Mouse (Mus musculus) activated CD4-positive, CD25-positive, alpha-beta regulatory T cell, adult 4 months (primary cell): ENCODE results near the gene 5430419D17Rik. TPM values are rescaled to one million over a fixed set of nuclear protein-coding genes. Genes with fewer than 3 reads are reported as not detected.

Experiments
- ATAC-seq: one replicate; pipeline ENCODE4 v1.8.0; 2017
- polyA plus RNA-seq, 2 experiments: library from polyadenylated mRNA; unstranded; fragments of 100-300 nt; shearing (Covaris generic); gene quantifications; one replicate each; pipeline ENCODE4 v1.2.1; 2017

Gene 5430419D17Rik
- polyA plus RNA-seq, 2 experiments from 2014 or later: not detected

- no peak for ATAC-seq
Observed at GRCm38 (mm10) chr7:131317587-131317986, 143.4 kb downstream of the 5430419D17Rik start.

GRCm38 (mm10) chr7:131318340-131318739 lies 144.1 kb downstream of the 5430419D17Rik start:
- no peak for ATAC-seq

- no peak for ATAC-seq
Observed at GRCm38 (mm10) chr7:131322192-131322591, 148.0 kb downstream of the 5430419D17Rik start, which contains the start of gene Cuzd1. Gene Cuzd1 (minus strand): TSS chr7:131322292.

- ATAC-seq: no peak
Observed at GRCm38 (mm10) chr7:131327054-131327453, 152.9 kb downstream of the 5430419D17Rik start.

- ATAC-seq: no peak
Observed at GRCm38 (mm10) chr7:131329416-131329815, 155.2 kb downstream of the 5430419D17Rik start, which contains the start of gene Fam24b. Gene Fam24b (minus strand): TSS chr7:131329516.

- no peak for ATAC-seq
Observed at GRCm38 (mm10) chr7:131331688-131332087, 157.5 kb downstream of the 5430419D17Rik start.

GRCm38 (mm10) chr7:131333564-131333963 lies 159.4 kb downstream of the 5430419D17Rik start, which contains the start of gene Fam24a:
Gene Fam24a (plus strand): TSS chr7:131333864.
- no peak for ATAC-seq

GRCm38 (mm10) chr7:131337502-131338068 lies 163.4 kb downstream of the 5430419D17Rik start:
- ATAC-seq: no peak

- no peak for ATAC-seq
Observed at GRCm38 (mm10) chr7:131345856-131346541, 171.8 kb downstream of the 5430419D17Rik start.

Other genes with a start within 250 kb of the 5430419D17Rik start
- under 1 TPM in 1 of 2 experiments, not detected in 1; 0.21 TPM for gene Htra1, start 238.3 kb upstream of the 5430419D17Rik start, polyA plus RNA-seq
- not detected for gene Dmbt1, start 142.3 kb upstream of the 5430419D17Rik start, polyA plus RNA-seq
- not detected for gene 4933402N03Rik, start 28.1 kb upstream of the 5430419D17Rik start, polyA plus RNA-seq
- gene Cuzd1, start 147.9 kb downstream of the 5430419D17Rik start, polyA plus RNA-seq: not detected
- not detected for gene Fam24b, start 155.1 kb downstream of the 5430419D17Rik start, polyA plus RNA-seq
- gene Fam24a, start 159.5 kb downstream of the 5430419D17Rik start, polyA plus RNA-seq: not detected
- 10 to 100 TPM; 12.7 to 18.5 TPM for gene 2310057M21Rik, start 188.4 kb downstream of the 5430419D17Rik start, polyA plus RNA-seq
- gene Pstk, start 196.7 kb downstream of the 5430419D17Rik start, polyA plus RNA-seq: 10 to 100 TPM; 33.6 to 39.6 TPM
- gene Ikzf5, start 236.1 kb downstream of the 5430419D17Rik start, polyA plus RNA-seq: 10 to 100 TPM; 23.1 to 28.7 TPM
- 10 to 100 TPM; 33.3 to 36.3 TPM for gene Acadsb, start 236.2 kb downstream of the 5430419D17Rik start, polyA plus RNA-seq